Mouse (Mus musculus): ENCODE results near the gene Spata7.
A peak's percentile ranks its signal among the peaks of the same experiment; 100 is the strongest.

Gene Spata7

DNA sequence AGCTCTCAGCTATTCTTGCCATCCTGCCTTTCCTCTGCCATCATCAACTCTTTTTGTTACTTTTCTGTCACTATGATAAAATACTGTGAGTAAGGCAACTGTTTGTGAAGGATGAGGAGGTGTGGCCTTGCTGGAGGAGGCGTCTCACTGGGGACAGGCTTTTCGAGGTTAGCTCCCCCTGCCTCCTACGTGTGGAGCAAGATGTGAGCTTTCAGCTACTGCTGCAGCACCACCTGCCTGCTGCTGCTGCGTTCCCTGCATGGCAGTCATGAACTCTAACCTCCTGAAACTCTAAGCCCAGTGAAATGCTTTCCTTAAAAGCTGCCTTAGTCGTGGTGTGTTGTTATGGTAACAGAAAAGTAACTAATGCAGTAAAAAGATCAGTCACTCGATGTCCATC lies 45.9 kb downstream of the Spata7 start:
- no peak for DNase-seq

DNA sequence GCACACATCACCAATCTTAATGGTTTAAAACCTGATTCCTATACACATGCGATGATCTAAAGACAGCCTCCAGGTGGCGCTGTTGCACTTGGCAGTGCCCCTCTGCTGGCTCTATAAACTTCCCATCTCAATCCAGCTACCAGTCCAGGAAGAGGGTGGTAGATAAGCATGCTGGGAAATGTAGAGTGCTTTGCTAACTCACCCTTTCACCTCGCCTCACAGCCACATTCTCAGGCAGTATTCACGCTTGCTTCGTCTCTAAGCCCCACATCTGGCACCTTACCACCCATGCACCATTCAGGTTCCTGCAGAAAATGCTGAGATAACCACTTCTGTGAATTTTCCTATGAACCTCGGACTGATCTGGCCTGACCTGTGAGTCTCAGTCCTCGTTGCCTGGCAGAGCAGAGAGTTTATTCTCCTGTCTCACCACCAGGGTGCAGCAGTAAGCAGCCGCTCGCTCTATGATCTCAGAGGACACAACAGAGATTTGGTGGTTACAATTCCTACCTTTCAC lies 46.7 kb downstream of the Spata7 start:
- DNase-seq: peak; percentile 88 to 90

DNA sequence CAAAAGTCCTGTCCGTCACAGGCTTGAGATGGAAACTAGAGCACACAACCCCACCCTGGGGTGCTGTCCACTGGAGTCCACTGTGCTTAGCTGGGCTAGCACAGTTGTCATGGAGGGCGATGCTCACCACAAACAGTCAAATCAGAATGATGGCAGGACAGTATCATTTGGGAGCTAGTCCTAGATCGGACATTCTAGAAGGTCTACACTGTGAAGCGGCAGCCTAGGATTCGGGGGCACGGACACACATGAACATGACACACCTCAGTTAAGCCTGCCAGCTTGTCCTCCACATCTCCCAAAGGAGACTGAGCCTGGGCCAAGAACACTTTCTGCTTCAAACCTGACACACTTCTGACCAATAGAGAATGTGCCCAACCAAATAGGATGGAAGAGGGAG lies 48.9 kb downstream of the Spata7 start:
- no peak for DNase-seq

DNA sequence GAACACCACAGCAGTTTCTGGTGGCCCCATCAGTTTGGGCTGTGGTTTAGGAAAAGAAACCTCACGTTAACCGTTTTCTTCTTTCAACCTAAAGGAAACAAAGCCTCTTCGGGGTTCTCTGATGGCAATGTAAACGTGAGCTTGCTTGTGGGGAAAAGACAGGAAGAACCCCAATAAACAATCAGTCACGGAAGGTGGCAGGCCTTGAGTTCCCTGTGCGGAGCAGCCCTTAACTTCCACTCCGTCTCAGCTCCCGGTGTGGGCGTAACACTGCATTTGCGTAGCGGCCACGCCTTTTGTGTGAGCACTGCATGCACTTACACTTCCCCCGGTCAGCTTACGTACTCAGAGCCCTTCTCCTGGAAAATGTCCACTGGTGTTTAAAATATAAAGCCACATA lies 49.4 kb downstream of the Spata7 start:
- no peak for DNase-seq

DNA sequence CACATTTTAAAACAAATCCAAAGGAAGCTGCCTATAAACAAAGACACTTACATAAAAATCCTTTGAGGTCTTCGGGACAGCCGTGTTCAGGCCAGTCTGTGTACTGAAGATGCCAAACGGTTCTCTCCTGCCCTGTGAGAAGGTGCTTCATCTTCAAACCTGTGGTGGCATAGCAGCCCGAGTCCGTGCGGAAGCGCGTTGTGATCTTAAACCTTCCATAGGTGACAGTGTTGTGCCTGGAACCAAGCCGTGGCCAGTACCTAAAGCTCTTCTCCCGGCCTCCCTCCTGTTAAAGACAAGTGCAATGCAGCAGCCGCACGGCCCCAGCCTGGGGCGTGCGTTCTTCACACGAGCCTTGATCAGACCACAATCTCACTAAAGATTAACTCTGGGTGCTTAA lies 51.9 kb downstream of the Spata7 start:
- DNase-seq: no peak

DNA sequence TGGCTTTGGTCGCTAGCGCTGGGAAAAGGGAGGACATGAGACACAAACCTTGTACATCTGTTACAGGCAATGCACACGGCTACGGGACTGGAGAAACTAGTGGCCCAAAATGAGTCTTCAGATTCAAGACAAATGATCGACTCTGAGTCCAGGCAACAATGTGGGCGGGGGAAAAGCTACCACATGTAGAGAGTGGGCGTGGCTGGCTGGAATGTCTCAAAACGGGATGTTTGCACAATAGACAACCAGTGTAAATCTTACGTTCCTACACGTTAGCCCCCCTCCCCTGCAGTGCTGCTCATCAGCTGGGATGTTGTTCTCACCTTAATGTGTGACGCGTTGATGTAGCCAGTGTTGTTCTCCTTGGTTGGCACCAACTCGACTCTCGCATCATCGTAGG lies 54.2 kb downstream of the Spata7 start:
- no peak for DNase-seq

DNA sequence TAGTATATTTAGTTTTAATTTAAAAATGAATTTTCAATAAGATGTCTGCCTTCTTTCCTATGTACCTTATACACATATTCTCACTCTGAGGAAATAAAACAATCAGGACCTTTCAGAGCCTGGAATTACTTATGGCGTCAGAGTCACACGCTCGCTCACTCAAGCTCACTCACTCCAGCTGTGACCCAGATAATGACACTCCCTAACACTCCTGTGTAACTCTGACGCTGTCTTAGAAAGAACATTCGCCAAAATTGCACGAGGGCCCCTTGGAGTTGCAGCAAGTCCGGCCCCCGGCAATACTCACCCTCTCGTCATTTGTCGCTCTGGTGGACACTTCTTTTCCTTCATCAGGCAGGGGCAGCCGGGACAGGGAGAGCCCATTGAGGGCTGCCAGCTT lies 55.2 kb downstream of the Spata7 start:
- peak in 1 of 2 experiments; percentile 20 for DNase-seq

DNA sequence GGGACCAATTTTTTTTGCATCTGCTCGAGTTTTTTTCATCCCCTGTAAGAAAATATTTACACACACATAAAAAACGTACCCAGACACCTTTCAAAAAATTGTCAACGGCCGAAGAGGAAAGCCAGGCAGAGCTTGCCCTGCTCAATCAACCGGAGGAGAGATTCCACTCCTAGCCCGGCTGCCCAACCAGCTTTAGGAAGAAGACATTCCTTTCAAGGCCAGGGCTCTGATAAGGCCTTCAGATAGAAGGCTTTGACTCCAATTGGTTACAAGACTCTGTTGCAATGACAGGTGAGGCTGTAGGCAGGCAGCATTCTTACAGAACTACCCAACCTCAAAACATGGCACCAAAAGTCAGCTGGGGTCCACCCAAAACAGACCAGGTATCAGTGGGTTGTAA lies 55.6 kb downstream of the Spata7 start:
- DNase-seq: peak in 1 of 2 experiments; percentile 24

DNA sequence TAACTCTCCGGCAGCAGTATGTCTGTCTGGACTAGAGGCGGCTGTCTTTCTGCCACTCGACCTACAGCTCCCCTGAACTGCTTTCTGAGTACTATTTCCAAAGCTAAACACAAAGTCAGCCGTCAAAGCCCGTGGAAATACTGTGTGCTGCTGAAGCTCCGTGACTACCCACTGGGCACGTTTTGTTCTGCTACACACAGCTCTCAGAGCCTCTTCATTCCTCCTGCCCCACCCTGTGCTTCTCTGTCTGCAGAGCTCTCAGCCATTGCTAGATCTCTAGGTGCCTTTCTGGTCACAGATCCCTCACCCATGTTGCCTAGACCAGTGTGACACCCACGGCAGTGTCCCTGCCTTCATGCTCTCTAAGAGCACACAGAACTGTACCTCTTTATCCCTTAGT lies 62.3 kb downstream of the Spata7 start:
- DNase-seq: no peak

DNA sequence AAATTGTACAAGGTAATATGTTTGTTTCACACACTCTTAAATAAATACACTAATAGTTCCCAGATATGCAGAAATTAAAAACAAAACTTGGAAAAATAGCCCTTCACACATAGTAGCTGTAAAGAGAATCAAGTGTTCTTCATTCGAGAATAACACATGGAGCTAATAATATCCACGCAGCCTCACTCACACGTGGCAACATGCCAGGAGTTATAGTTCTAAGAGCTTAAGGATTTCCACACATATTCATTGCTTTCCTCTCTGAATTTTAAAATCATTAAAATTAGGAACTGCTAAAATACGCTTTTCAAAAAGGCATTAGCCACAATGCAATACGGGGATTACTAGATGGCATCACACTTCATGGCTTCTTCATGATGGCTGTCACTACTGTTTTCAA lies 69.2 kb downstream of the Spata7 start:
- DNase-seq: no peak

DNA sequence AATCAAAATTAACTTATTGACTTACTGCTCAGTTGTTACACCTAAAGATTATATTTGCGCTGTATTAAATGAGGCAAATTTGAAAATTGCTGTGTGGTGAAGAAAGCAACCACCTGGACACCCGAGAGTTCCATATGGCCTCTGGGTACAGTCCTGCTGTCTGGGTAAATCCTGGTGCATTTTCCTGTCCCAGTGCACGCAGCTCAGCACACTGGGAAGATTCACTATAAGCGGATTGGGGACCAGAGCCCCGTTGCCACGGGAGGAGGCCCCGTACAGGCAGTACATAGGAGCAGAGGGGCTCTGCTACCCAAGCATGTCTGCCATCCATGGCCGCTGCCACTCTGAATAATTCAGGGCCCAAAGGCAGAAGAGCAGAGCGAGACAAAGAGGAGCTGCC lies 73.6 kb downstream of the Spata7 start:
- DNase-seq: no peak

DNA sequence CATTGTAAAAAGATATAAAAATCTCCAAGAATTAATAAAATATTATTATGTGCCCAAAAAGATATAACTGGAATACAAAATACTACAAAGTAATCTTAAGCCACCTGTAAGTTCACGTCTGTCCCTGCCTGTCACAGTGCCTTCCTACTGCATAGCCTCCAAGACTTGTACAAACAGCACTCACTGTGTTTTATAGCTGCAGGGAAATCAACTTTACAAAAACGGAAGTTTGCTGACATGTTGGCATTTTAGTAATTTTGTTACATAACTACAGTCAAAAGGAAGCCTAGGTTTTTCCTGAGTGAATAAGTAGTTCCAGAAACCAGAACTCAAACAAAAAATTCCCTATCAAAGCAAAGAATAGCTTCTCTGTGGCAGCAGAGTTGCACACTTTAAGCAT lies 75.6 kb downstream of the Spata7 start:
- no peak for DNase-seq

DNA sequence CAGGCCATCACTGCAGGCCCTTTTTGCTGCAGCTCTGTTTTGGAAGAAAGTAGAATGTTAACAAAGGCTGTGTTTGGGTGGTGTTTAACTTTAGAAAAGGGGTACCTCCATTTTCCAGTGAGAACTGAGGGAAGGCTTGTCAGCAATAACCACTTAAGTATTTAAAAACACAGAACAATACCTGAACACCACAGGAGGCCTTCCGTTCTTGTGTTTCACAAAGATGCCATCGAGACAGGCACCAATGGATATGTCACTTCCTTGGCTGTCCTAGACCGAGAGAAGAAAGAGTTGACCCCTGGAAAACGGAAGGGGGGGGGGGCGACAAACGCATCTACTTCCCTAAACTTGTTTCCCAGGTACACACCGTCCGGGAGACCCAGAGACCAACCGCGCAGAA lies 76.0 kb downstream of the Spata7 start:
- DNase-seq: no peak

DNA sequence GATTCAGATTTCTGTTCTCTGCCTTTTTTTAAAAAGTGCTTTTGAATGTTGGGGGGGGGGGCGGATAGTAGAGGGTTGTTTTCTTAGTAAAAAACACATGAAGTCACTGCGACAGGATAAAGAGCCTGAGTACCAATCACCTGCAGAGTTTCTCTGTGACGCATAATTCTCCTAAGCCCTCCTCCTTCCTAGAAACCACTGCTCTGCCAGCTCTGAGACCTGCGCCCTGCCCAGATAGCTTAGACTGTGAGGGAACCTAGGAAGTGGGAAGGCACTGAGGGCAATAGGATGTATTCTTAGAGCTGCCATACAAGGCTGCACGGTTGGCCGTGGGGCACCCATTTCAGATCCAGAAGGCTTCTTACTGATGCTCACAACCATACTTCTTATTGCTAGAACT lies 84.9 kb downstream of the Spata7 start:
- no peak for DNase-seq

DNA sequence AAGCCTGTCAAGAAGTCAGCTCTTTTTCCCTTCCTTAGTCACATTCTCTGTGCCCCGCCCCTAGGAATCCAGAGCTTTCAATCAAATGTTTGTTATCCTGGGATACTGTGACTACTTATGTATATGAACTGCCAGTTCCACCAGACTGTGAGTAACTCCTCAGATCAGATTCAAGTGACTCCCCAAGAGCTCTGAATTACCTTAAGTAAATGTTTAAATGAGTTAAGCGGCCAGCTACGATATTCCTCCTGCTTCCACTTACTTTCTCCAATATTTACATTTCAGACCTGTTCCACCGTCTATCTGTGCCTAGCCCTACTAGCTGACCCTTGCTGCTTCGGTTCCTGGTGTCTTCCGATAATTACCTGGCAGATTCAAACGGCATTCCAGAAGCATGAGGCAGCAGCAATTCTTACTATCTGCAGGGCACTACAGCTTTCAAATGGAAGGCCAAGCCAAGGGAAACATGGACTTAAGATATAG lies 85.7 kb downstream of the Spata7 start:
- DNase-seq: no peak

DNA sequence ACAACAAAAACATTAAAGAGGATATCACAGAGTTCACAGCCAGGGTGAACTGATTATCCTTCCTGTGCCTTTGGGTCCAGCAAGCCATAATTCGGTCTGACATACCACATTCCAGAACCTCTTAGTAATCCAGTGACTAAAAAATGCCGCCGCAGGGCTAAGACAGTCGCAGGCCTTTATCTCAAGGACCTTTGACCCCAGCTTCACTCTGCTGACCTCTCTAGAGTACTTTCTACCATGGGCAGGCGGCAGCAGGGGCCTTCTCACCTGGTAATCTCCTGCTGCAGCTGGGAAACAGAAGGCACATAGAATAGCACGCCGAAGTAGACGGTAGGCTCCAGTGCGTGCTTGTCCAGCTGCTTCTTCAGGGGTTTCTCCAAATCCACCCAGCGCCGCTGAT lies 86.8 kb downstream of the Spata7 start:
- peak in 1 of 2 experiments; percentile 27 for DNase-seq

DNA sequence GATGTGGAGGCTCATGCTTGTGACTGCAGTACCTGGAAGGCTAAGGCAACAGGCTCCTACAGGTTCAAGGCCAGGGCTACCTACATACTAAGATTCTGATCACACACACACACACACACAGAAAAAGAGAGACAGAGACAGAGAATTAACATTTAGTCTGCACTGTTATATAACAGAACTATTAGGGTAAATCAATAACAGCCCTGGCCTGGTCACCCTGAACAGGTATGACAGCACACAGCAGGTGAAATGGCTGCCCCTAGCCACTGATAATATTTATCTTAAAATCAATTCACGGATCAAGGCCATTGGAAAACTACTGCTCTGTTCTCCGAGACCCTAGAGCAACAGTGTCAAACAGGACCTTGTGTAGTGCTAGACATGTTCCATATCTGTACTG lies 88.2 kb downstream of the Spata7 start:
- DNase-seq: no peak

All from kidney, postnatal 4 days (tissue).